16 mouse cellular contexts compared by ENCODE assay signal in genomic region chr10:51779648-51780047, GRCm38 (mm10).
DNase-seq lines count a peak whose midpoint lies in the region; ATAC-seq and TF ChIP-seq lines count a peak whose summit lies in the region.
"Had no signal": no experiment of that assay in that cellular context is flagged by ENCODE, and none has a peak within 500 bp of the region (broad histone marks: within the 10 kb centered on the region; RNA-seq: fewer than 3 reads in every experiment).

No protein-coding gene starts in this region.

- no peaks in the 10 kb centered on the region for H3K9me3 ChIP-seq in hindbrain, embryonic 16.5 days (ENCODE audit: control insufficient read depth, low read length)
- no peaks in the 10 kb centered on the region for H3K9me3 ChIP-seq in hindbrain, embryonic 10.5 days
- no peaks in the 10 kb centered on the region for H3K9me3 ChIP-seq in lung, postnatal 0 days (ENCODE audit: low read length)
- H3K9me3 ChIP-seq: G1E; limb, embryonic 15.5 days; neural tube, embryonic 13.5 days had no signal

- H3K4me1 ChIP-seq in hindbrain, embryonic 16.5 days (ENCODE audit: control insufficient read depth, insufficient read depth, low read depth, low read length), result no peaks in the 10 kb centered on the region
- no peaks in the 10 kb centered on the region for H3K4me1 ChIP-seq in hindbrain, embryonic 10.5 days (replicated peaks)
- H3K4me1 ChIP-seq in lung, postnatal 0 days (ENCODE audit: insufficient read depth, low read depth, low read length), result no peaks in the 10 kb centered on the region
- H3K4me1 ChIP-seq: limb, embryonic 15.5 days; neural tube, embryonic 13.5 days had no signal

- H3K4me3 ChIP-seq in hindbrain, embryonic 16.5 days (ENCODE audit: low read length), result no peak overlapping the region
- no peak overlapping the region for H3K4me3 ChIP-seq in hindbrain, embryonic 10.5 days
- H3K4me3 ChIP-seq in lung, postnatal 0 days (ENCODE audit: low read depth, low read length), result no peak overlapping the region
- H3K4me3 ChIP-seq: erythroblast, embryonic 14.5 days; limb, embryonic 15.5 days; neural tube, embryonic 13.5 days had no signal

- no peak for TF ChIP-seq EP300 in lung, postnatal 0 days (IDR thresholded peaks at IDR 0.05)

- no peak for DNase-seq in hindbrain, embryonic 10.5 days (ENCODE audit: low spot score)
- DNase-seq in lung, postnatal 0 days (ENCODE audit: low spot score), result peak; percentile 22
- no peak for DNase-seq in lung, postnatal 25 days (ENCODE audit: low spot score)
- DNase-seq in ZHBTc4 (ENCODE audit: low read depth, low spot score), result peak; percentile 9
- DNase-seq in retina, postnatal 1 day, result peak; percentile 21
- DNase-seq in spleen, postnatal 4 days (ENCODE audit: low spot score in 2 of 2), result no peak
- no peak for DNase-seq in spleen, postnatal 14 days (ENCODE audit: low spot score in 2 of 2)
- DNase-seq: adrenal gland, postnatal 36 days; cerebellum, adult 9-10 months; heart, postnatal 4 days; right cerebral cortex, postnatal 14 days had no signal

- H3K27ac ChIP-seq in hindbrain, embryonic 16.5 days (ENCODE audit: low read depth, low read length), result no peak overlapping the region
- H3K27ac ChIP-seq in hindbrain, embryonic 10.5 days, result no peak overlapping the region
- H3K27ac ChIP-seq in lung, postnatal 0 days (ENCODE audit: low read length), result no peak overlapping the region
- H3K27ac ChIP-seq: limb, embryonic 15.5 days; neural tube, embryonic 13.5 days had no signal

- H3K27me3 ChIP-seq in hindbrain, embryonic 16.5 days (replicated peaks; ENCODE audit: control insufficient read depth, insufficient read depth, low read length), result no peaks in the 10 kb centered on the region
- no peaks in the 10 kb centered on the region for H3K27me3 ChIP-seq in hindbrain, embryonic 10.5 days (ENCODE audit: insufficient read depth, poor library complexity, severe bottlenecking)
- H3K27me3 ChIP-seq in lung, postnatal 0 days (replicated peaks; ENCODE audit: insufficient read depth, low read length), result no peaks in the 10 kb centered on the region
- H3K27me3 ChIP-seq: limb, embryonic 15.5 days; neural tube, embryonic 13.5 days had no signal

- no peaks in the 10 kb centered on the region for H3K36me3 ChIP-seq in hindbrain, embryonic 16.5 days (ENCODE audit: control insufficient read depth, insufficient read depth, low read length)
- H3K36me3 ChIP-seq in hindbrain, embryonic 10.5 days, result no peaks in the 10 kb centered on the region
- H3K36me3 ChIP-seq in lung, postnatal 0 days (ENCODE audit: insufficient read depth, low read length), result no peaks in the 10 kb centered on the region
- H3K36me3 ChIP-seq: G1E; limb, embryonic 15.5 days; neural tube, embryonic 13.5 days had no signal

- peak; percentile 40; the same call in 1 of the 2 replicates for ATAC-seq in hindbrain, embryonic 16.5 days
- no peak for ATAC-seq in lung, postnatal 0 days

- H3K9ac ChIP-seq in hindbrain, embryonic 16.5 days (ENCODE audit: low read depth, low read length), result no peak overlapping the region
- H3K9ac ChIP-seq in lung, postnatal 0 days (replicated peaks; ENCODE audit: low read depth), result no peak overlapping the region
- H3K9ac ChIP-seq: limb, embryonic 15.5 days; neural tube, embryonic 13.5 days had no signal

- no peak for TF ChIP-seq CTCF in lung, postnatal 0 days (IDR thresholded peaks at IDR 0.05)

- no peak overlapping the region for H3K4me2 ChIP-seq in hindbrain, embryonic 16.5 days (ENCODE audit: low read length)
- no peak overlapping the region for H3K4me2 ChIP-seq in lung, postnatal 0 days (replicated peaks; ENCODE audit: low read depth, low read length)
- H3K4me2 ChIP-seq: limb, embryonic 15.5 days; neural tube, embryonic 13.5 days had no signal

- WGBS in hindbrain, embryonic 16.5 days, result 63% methylated on average over 2 of the region's 2 CpGs
- 84% methylated on average over 2 of the region's 2 CpGs for WGBS in hindbrain, embryonic 10.5 days
- 57% methylated on average over 2 of the region's 2 CpGs for WGBS in lung, postnatal 0 days

Comparison
In these comparisons a context has a peak if more than half of its experiments do, and no peak if none do; other contexts are left out.
1. DNase-seq: peak in lung, postnatal 0 days (single experiment), ZHBTc4 (single experiment) and retina, postnatal 1 day (single experiment); none in hindbrain, embryonic 10.5 days (single experiment), lung, postnatal 25 days (single experiment), spleen, postnatal 4 days (0 of 2) and spleen, postnatal 14 days (0 of 2).